ENCODE assay signal across 42 mouse cellular contexts in genomic region chr7:140681651-140682050, GRCm38 (mm10). TPM values are rescaled to one million over a fixed set of nuclear protein-coding genes. Genes with fewer than 3 reads are reported as not detected.
"Had no signal": no experiment of that assay in that cellular context is flagged by ENCODE, and none has a peak within 500 bp of the region (broad histone marks: within the 10 kb centered on the region; RNA-seq: fewer than 3 reads in every experiment).

Gene Olfr45 (plus strand): TSS chr7:140681951.

- H3K27ac ChIP-seq: heart, embryonic 10.5 days; heart, embryonic 13.5 days; heart, embryonic 15.5 days; hindbrain, embryonic 10.5 days; hindbrain, embryonic 12.5 days; hindbrain, embryonic 13.5 days; hindbrain, embryonic 14.5 days; hindbrain, embryonic 15.5 days; hindbrain, postnatal 0 days; intestine, embryonic 15.5 days; kidney, embryonic 15.5 days; kidney, postnatal 0 days; layer of hippocampus, adult 2 months had no signal

- H3K4me1 ChIP-seq: heart, embryonic 10.5 days; heart, embryonic 12.5 days; heart, embryonic 13.5 days; heart, embryonic 15.5 days; hindbrain, embryonic 10.5 days; hindbrain, embryonic 12.5 days; hindbrain, embryonic 13.5 days; hindbrain, embryonic 15.5 days; intestine, embryonic 15.5 days; kidney, embryonic 15.5 days had no signal

- H3K4me3 ChIP-seq: heart, embryonic 10.5 days; heart, embryonic 12.5 days; heart, embryonic 13.5 days; heart, embryonic 15.5 days; hindbrain, embryonic 10.5 days; hindbrain, embryonic 12.5 days; hindbrain, embryonic 13.5 days; hindbrain, embryonic 15.5 days; intestine, embryonic 15.5 days; kidney, embryonic 15.5 days; layer of hippocampus, adult 2 months had no signal

- DNase-seq: heart, postnatal 10 days; heart, postnatal 14 days; heart, postnatal 36 days; heart, postnatal 4 days; kidney, adult 11 months; kidney, adult 18-20 months; kidney, adult 2 months; kidney, adult 8-10 months; kidney, adult 9 months; kidney, postnatal 10 days; kidney, postnatal 14 days; kidney, postnatal 25 days; kidney, postnatal 36 days; kidney, postnatal 4 days; layer of hippocampus, adult 9-11 months; layer of hippocampus, postnatal 36 days had no signal

RNA-seq across cellular contexts. Expression of gene Olfr45, which starts in this region (rescaled TPM):
- polyA plus RNA-seq: heart, embryonic 10.5 days; heart, embryonic 11.5 days; heart, embryonic 12.5 days; heart, embryonic 13.5 days; heart, embryonic 14.5 days; heart, embryonic 15.5 days; heart, embryonic 16.5 days; heart, postnatal 0 days; hindbrain, embryonic 10.5 days; hindbrain, embryonic 11.5 days; hindbrain, embryonic 12.5 days; hindbrain, embryonic 13.5 days; hindbrain, embryonic 14.5 days; hindbrain, embryonic 15.5 days; hindbrain, embryonic 16.5 days; hindbrain, postnatal 0 days; intestine, embryonic 14.5 days; intestine, embryonic 15.5 days; intestine, embryonic 16.5 days; intestine, postnatal 0 days; kidney, adult 2 months; kidney, embryonic 14.5 days; kidney, embryonic 15.5 days; kidney, embryonic 16.5 days; kidney, postnatal 0 days; large intestine, adult 2 months had no signal
